Mouse (Mus musculus) gastrocnemius, adult 2 months (tissue): ENCODE measurements around the gene Sh3bp1. TPM values are rescaled to one million over a fixed set of nuclear protein-coding genes. Genes with fewer than 3 reads are reported as not detected.

Source experiments
- DNase-seq: peaks from one replicate; pipeline ENCODE4 v3.0.0; 2022
- H3K27ac ChIP-seq: fragments of 200-600 bp; 2 replicates; pipeline ENCODE4 v1.8.1; 2022; ENCODE audit warnings: mild to moderate bottlenecking
- H3K4me3 ChIP-seq: fragments of 200-600 bp; 2 replicates; pipeline ENCODE4 v1.8.1; 2022; ENCODE audit warnings: mild to moderate bottlenecking, moderate library complexity
- CTCF ChIP-seq: fragments of 200-600 bp; IDR thresholded peaks from 2 replicates; pipeline ENCODE4 v1.8.1; 2022; ENCODE audit warnings: antibody characterized with exemption, mild to moderate bottlenecking, moderate library complexity
- intact Hi-C: fragments of 180-260 bp; cut with DNase I; formaldehyde crosslinking; loops from one replicate; pipeline ENCODE4 v1.15.1; 2025
- total RNA-seq, 2 experiments: library from RNA; stranded (reverse); gene quantifications; 2 replicates each; pipeline ENCODE4 v1.2.3; 2021

The Sh3bp1 gene
- total RNA-seq, 2 experiments from 2014 or later = 1.4 to 2.0 TPM

- H3K4me3 ChIP-seq = no peak overlapping the region
- no peak overlapping the region for H3K27ac ChIP-seq
- intact Hi-C loops = no loop called here
- DNase-seq = no peak
- no peak for TF ChIP-seq CTCF
Observed at GRCm38 (mm10) chr15:78908982-78909381, 9.4 kb downstream of the Sh3bp1 start.

- H3K4me3 ChIP-seq = no peak overlapping the region
- intact Hi-C loops = loop anchor here (5.0 kb wide), 1 partner anchor 160 kb away; no protein-coding TSS in a partner anchor
- no peak overlapping the region for H3K27ac ChIP-seq
- no peak for DNase-seq
- peak; percentile 32; the same call in 1 of the 2 replicates for TF ChIP-seq CTCF
Observed at GRCm38 (mm10) chr15:78912040-78912439, 12.5 kb downstream of the Sh3bp1 start.

GRCm38 (mm10) chr15:78913632-78914090 is 14.1 kb downstream of the Sh3bp1 start, which contains the start of gene Pdxp:
Gene Pdxp, plus strand, starts transcription at chr15:78913919.
- intact Hi-C loops = loop anchor here (5.0 kb wide), 1 partner anchor 159 kb away; no protein-coding TSS in a partner anchor
- peak within 1 kb of the TSS; percentile 74 for H3K4me3 ChIP-seq
- TF ChIP-seq CTCF = no peak
- DNase-seq = peak; percentile 96
- peak within 1 kb of the TSS; percentile 63 for H3K27ac ChIP-seq

GRCm38 (mm10) chr15:78914091-78914822 is 14.7 kb downstream of the Sh3bp1 start:
- Histone ChIP-seq H3K4me3 (peak overlapping the region; percentile 74), H3K27ac (peak overlapping the region; percentile 63)
- DNase-seq = peak; percentile 49
- intact Hi-C loops = loop anchor here (5.0 kb wide), 1 partner anchor 158 kb away; no protein-coding TSS in a partner anchor
- TF ChIP-seq CTCF = no peak

- intact Hi-C loops = loop anchor here (1.0 to 5.0 kb wide), 2 partner anchors 15 to 157 kb away; no protein-coding TSS in a partner anchor
Observed at GRCm38 (mm10) chr15:78914823-78915659, 15.5 kb downstream of the Sh3bp1 start.

GRCm38 (mm10) chr15:78915660-78916017 is 16.1 kb downstream of the Sh3bp1 start:
- H3K27ac ChIP-seq = no peak overlapping the region
- peak; percentile 73 for DNase-seq
- no peak overlapping the region for H3K4me3 ChIP-seq
- intact Hi-C loops = loop anchor here (1.0 kb wide), 2 partner anchors 15 to 27 kb away; no protein-coding TSS in a partner anchor
- TF ChIP-seq CTCF = peak; percentile 89

More at GRCm38 (mm10) chr15:78914823-78915659, 15.5 kb downstream of the Sh3bp1 start:
- peak overlapping the region; percentile 74 for H3K4me3 ChIP-seq
- DNase-seq = no peak
- H3K27ac ChIP-seq = no peak overlapping the region
- no peak for TF ChIP-seq CTCF

GRCm38 (mm10) chr15:78916052-78916826 is 16.7 kb downstream of the Sh3bp1 start:
- TF ChIP-seq CTCF = no peak
- DNase-seq = no peak
- Histone ChIP-seq H3K27ac (no peak overlapping the region), H3K4me3 (no peak overlapping the region)
- intact Hi-C loops = loop anchor here (1.0 kb wide), 1 partner anchor 26 kb away; no protein-coding TSS in a partner anchor

- intact Hi-C loops = no loop called here
- peak overlapping the region; percentile 1; the same call in 1 of the 2 replicates for H3K27ac ChIP-seq
- no peak for TF ChIP-seq CTCF
- H3K4me3 ChIP-seq = no peak overlapping the region
- no peak for DNase-seq
Observed at GRCm38 (mm10) chr15:78918126-78918525, 18.6 kb downstream of the Sh3bp1 start.

- no peak for TF ChIP-seq CTCF
- H3K4me3 ChIP-seq = no peak overlapping the region
- DNase-seq = no peak
- intact Hi-C loops = no loop called here
- no peak overlapping the region for H3K27ac ChIP-seq
Observed at GRCm38 (mm10) chr15:78919914-78920313, 20.3 kb downstream of the Sh3bp1 start.

GRCm38 (mm10) chr15:78922700-78923099 is 23.1 kb downstream of the Sh3bp1 start:
- H3K27ac ChIP-seq = no peak overlapping the region
- DNase-seq = no peak
- no peak for TF ChIP-seq CTCF
- intact Hi-C loops = no loop called here
- H3K4me3 ChIP-seq = no peak overlapping the region

- no peak overlapping the region for H3K4me3 ChIP-seq
- no peak for DNase-seq
- intact Hi-C loops = no loop called here
- H3K27ac ChIP-seq = no peak overlapping the region
- no peak for TF ChIP-seq CTCF
Observed at GRCm38 (mm10) chr15:78923585-78923984, 24.0 kb downstream of the Sh3bp1 start.

- H3K4me3 ChIP-seq = no peak overlapping the region
- peak overlapping the region; percentile 95 for H3K27ac ChIP-seq
- intact Hi-C loops = no loop called here
- no peak for DNase-seq
- no peak for TF ChIP-seq CTCF
Observed at GRCm38 (mm10) chr15:78925129-78925528, 25.6 kb downstream of the Sh3bp1 start.
